Mouse (Mus musculus) testis, adult 2 months (tissue): ENCODE results near the gene Rbms3.

ENCODE experiments used
- CTCF ChIP-seq: fragments of 200-500 bp; IDR thresholded peaks from 2 replicates; pipeline ENCODE4 v1.5.1; 2012; ENCODE audit warnings: low read depth, mild to moderate bottlenecking, inconsistent platforms, low read length, moderate library complexity; ENCODE audit not compliant: control insufficient read depth, insufficient read depth, insufficient replicate concordance
- POLR2A ChIP-seq: fragments of 200-500 bp; IDR thresholded peaks from 2 replicates; pipeline ENCODE4 v1.6.1; 2012; ENCODE audit warnings: low read depth, mild to moderate bottlenecking, inconsistent platforms, low read length, moderate library complexity; ENCODE audit not compliant: control insufficient read depth

- TF ChIP-seq CTCF (no peak), POLR2A (no peak)
Observed at GRCm38 (mm10) chr9:116769358-116770054, 860.2 kb downstream of the Rbms3 start.
